Mouse (Mus musculus) intestine, embryonic 16.5 days (tissue): Measurements from ENCODE around the gene Mrpl10. TPM values are rescaled to one million over a fixed set of nuclear protein-coding genes. Genes with fewer than 3 reads are reported as not detected.

Experiments
- ATAC-seq: fragments of 200-750 bp; cut with Nextera tagmentation; 2 replicates; pipeline ENCODE4 v1.8.0; 2017; ENCODE audit warnings: moderate TSS enrichment, moderate library complexity
- H3K27ac ChIP-seq: fragments of 300-500 bp; sonication (generic); 2 replicates; pipeline ENCODE4 v1.5.1; 2014; ENCODE audit warnings: mild to moderate bottlenecking, low read length
- H3K27me3 ChIP-seq: fragments of 300-500 bp; sonication (generic); replicated peaks from 2 replicates; pipeline ENCODE4 v1.6.1; 2014; ENCODE audit warnings: low read length, control low read depth, mixed read lengths; ENCODE audit not compliant: control insufficient read depth, insufficient read depth
- H3K36me3 ChIP-seq: fragments of 300-500 bp; sonication (generic); 2 replicates; pipeline ENCODE4 v1.6.1; 2014; ENCODE audit warnings: low read length, control low read depth; ENCODE audit not compliant: control insufficient read depth, insufficient read depth
- H3K4me1 ChIP-seq: fragments of 300-500 bp; sonication (generic); 2 replicates; pipeline ENCODE4 v1.6.1; 2014; ENCODE audit warnings: low read length, control low read depth, mixed read lengths; ENCODE audit not compliant: control insufficient read depth, insufficient read depth
- H3K4me2 ChIP-seq: fragments of 300-500 bp; sonication (generic); 2 replicates; pipeline ENCODE4 v1.6.1; 2014; ENCODE audit warnings: low read depth, low read length, control low read depth
- H3K4me3 ChIP-seq: fragments of 300-500 bp; sonication (generic); 2 replicates; pipeline ENCODE4 v1.5.1; 2014; ENCODE audit warnings: mild to moderate bottlenecking, low read length
- H3K9ac ChIP-seq: fragments of 300-500 bp; sonication (generic); 2 replicates; pipeline ENCODE4 v1.6.1; 2014; ENCODE audit warnings: low read depth, low read length
- H3K9me3 ChIP-seq: fragments of 300-500 bp; sonication (generic); 2 replicates; pipeline ENCODE4 v1.6.1; 2016; ENCODE audit warnings: low read length, control low read depth; ENCODE audit not compliant: control insufficient read depth
- WGBS: fragments of 180-500 bp; shearing (Covaris S2); extraction: QIAGEN DNeasy Blood & Tissue Kit; methylation state at CpG from one replicate; pipeline ENCODE4 v1.1.7; 2014; 5-methylcytosine and 5-hydroxymethylcytosine counted together
- polyA plus RNA-seq: library from polyadenylated mRNA; unstranded; fragments of >200 nt; fragmentation: Nextera tagmentation; extraction: Ambion mirVana; gene quantifications from 2 replicates; pipeline ENCODE4 v1.2.1, GENCODE M21; 2015

Mrpl10 gene
- polyA plus RNA-seq, 1 experiment from 2014 or later: 93.0 TPM

DNA sequence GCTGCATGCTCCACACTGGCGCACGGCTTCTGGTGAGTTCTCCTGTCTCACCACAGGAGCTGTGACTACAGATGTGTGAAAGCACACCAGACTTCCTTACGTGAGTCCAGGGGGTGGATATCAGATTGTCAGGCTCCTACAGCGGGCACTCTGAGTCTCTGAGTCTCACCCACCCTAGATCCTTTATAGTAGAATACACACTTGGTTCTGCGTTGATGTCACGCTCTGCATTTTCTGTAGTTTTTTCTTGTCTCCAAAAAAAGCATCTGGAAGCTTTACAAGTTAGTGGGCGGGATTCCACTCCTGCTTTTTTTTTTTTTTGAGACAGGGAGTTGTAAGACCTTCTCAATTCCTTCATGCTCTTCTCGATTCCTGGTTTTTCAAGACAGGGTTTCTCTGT, 3.5 kb downstream of the Mrpl10 start:
- H3K4me3 ChIP-seq: no peak overlapping the region
- peaks cover 8% of the 10 kb centered on the region for H3K36me3 ChIP-seq
- H3K27ac ChIP-seq: no peak overlapping the region
- WGBS: 94% methylated on average over 8 of the region's 8 CpGs
- peaks cover 10% of the 10 kb centered on the region for H3K4me1 ChIP-seq
- no peak overlapping the region for H3K4me2 ChIP-seq
- no peak for ATAC-seq
- H3K27me3 ChIP-seq: no peaks in the 10 kb centered on the region
- no peak overlapping the region for H3K9ac ChIP-seq
- no peaks in the 10 kb centered on the region for H3K9me3 ChIP-seq

DNA sequence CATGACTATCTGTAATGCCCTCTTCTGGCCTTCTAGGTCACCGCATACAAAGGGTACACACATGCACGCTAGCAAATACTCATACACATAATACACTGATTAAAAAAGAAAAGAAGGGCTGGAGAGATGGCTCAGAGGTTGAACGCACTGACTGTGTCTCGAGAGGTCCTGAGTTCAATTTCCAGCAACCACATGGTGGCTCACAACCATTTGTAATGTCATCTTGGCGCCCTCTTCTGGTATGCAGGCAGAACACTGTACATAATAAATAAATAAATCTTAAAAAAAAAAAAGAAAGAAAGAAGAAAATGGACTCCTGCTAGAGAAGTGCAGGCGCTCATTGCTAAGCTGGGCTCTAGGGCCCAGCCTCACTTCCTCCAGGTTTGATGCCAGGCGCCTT, 4.5 kb downstream of the Mrpl10 start:
- Histone ChIP-seq H3K9me3 (no peaks in the 10 kb centered on the region), H3K4me1 (peaks cover 14% of the 10 kb centered on the region), H3K36me3 (peaks cover 8% of the 10 kb centered on the region), H3K27ac (no peak overlapping the region), H3K27me3 (no peaks in the 10 kb centered on the region), H3K4me2 (no peak overlapping the region), H3K4me3 (no peak overlapping the region), H3K9ac (no peak overlapping the region)
- WGBS: 81% methylated on average over 7 of the region's 7 CpGs
- no peak for ATAC-seq

DNA sequence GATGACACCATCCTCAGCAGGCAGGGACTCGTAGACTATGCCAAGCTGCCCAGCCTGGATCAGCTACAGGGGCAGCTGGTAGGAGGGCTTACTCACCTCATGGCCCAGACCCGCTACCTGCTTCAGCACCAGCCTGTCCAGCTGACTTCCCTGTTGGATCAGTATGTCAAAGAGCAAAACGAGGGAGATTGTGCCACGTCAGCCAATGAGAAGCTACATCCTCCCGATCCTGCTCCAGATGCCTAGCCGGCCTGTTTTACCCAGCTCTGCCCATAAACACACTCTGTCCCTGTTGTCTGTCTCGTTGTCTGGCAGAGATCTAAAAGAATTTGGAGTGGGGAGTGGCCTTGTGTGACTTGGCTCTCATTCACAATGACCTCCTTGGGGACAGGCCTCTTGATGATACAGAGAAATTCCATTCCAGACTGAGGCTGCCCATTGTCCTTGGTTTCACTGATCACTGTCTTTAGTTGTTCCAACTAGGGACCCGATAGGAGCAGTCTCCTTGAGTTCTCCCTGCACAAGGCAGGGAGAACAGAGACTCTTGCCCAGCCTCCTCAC, 6.8 kb downstream of the Mrpl10 start:
- Histone ChIP-seq H3K9me3 (no peaks in the 10 kb centered on the region), H3K4me3 (no peak overlapping the region), H3K27ac (no peak overlapping the region), H3K36me3 (peaks cover 8% of the 10 kb centered on the region), H3K4me2 (no peak overlapping the region), H3K4me1 (peaks cover 20% of the 10 kb centered on the region), H3K27me3 (no peaks in the 10 kb centered on the region), H3K9ac (no peak overlapping the region)
- 77% methylated on average over 8 of the region's 8 CpGs for WGBS
- ATAC-seq: no peak

DNA sequence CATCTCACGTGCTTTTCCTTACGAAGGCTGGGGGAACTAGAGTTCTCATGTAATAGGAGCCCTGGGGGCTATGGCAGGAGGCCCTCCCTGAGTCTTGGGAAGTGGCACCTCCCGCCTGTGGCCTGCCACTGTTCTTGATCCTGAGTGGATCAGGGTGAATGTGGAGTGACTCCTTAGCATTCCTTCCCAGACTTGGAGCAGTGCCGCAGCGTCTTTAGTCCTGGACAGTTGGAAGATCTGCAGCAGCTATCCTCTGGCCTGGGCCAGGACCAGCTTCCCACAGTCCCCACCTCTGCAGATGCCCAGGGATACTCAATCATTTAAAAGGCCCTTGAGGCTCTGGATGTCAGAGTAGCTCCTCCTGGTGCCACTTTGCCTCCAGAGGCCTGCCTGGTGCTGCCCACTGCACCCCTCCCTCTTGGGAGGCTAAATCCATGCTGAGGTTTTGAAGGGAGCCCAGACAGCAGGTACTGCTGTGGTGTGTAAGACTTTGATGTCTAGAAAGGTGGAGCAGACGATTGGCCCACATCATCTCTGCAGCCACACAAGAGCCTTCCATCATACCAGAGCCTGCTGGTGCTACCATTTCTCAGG, 8.2 kb downstream of the Mrpl10 start:
- Histone ChIP-seq H3K4me1 (peaks cover 20% of the 10 kb centered on the region), H3K36me3 (peaks cover 11% of the 10 kb centered on the region), H3K27me3 (no peaks in the 10 kb centered on the region), H3K4me2 (no peak overlapping the region), H3K4me3 (no peak overlapping the region), H3K27ac (peak overlapping the region; percentile 84), H3K9ac (0 out of 2 replicates have a peak overlapping the region, but pooled peaks have one; percentile 86), H3K9me3 (no peaks in the 10 kb centered on the region)
- WGBS: 74% methylated on average over 6 of the region's 6 CpGs
- ATAC-seq: no peak

DNA sequence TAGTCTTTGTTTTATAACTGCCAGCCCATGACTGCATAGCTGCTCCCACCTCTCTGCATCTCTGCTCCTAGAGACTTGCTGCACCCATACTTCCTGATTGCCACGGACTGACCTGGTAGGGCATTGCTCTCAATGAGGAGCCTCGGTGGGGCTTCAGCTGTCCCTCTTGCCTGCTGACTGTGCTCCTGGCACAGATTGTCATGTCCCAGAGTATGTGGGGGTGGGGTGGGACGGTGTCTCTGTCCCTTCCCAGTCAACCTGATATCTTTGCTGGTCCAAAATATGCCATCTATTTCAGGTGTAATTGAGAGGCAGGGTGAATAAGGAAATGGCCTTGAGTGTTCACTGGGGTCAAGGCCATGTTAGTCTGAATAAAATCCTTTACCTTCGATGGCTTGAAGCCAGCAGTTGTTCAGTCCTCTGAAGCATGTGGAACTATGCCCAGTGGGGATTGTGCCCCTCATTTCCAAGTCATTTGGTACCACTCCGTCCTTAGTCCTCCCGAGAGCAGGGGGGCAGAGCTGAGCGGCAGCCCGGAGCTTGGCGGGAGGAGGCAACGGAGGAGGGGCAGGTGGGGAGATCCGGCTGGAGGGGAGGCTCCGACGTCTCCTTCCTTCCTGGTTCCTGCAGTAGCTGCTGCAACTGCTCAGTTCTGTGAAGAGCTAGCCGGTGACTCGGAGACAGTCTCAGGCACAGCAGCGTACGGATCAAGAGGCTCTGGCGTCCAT, 9.0 kb downstream of the Mrpl10 start, which contains the start of gene Osbpl7:
Gene Osbpl7 (plus strand): TSS at position 413 of the 728 bp plus-strand sequence.
- peak within 1 kb of the TSS; percentile 78 for H3K4me2 ChIP-seq
- H3K36me3 ChIP-seq: peaks cover 18% of the 10 kb centered on the region
- H3K4me3 ChIP-seq: peak within 1 kb of the TSS; percentile 80
- peaks cover 20% of the 10 kb centered on the region for H3K4me1 ChIP-seq
- 5% methylated on average over 18 of the region's 18 CpGs for WGBS
- H3K9me3 ChIP-seq: no peaks in the 10 kb centered on the region
- no peaks in the 10 kb centered on the region for H3K27me3 ChIP-seq
- H3K9ac ChIP-seq: peak within 1 kb of the TSS; percentile 86
- ATAC-seq: peak; percentile 76
- H3K27ac ChIP-seq: peak within 1 kb of the TSS; percentile 84

DNA sequence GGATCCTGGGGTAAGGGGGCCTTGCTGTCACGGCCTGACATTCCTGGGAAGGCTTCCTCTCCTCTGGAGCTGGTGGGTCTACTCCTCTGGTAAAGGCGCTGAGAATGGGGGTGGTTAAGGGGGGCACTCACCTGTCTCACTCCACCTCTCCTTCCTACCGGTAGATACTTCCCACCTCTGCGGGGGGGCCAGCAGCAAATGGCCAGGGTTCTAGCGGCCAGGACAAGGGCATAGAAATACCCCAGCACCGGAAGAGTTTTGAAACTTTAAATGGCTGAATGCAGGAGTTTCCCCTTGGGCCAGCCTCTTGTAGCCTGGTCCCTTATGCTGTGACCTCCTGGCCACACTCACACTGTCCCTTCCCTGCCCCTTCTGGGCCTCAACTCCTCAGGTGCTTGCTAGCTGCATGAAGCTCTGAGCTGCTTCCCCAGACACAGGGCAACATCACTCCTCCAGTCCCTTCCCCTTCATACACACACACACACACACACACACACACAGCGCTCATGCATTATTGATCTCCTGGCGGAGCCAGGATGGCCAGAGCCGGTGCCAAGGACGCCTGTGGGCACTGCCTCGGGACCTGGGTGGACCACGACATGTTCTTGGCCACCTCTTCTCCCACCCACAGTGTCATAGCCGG, 9.7 kb downstream of the Mrpl10 start:
- H3K9ac ChIP-seq: peak overlapping the region; percentile 86
- 19% methylated on average over 13 of the region's 13 CpGs for WGBS
- peak overlapping the region; percentile 80 for H3K4me3 ChIP-seq
- no peaks in the 10 kb centered on the region for H3K9me3 ChIP-seq
- peaks cover 20% of the 10 kb centered on the region for H3K4me1 ChIP-seq
- peak overlapping the region; percentile 78 for H3K4me2 ChIP-seq
- H3K27ac ChIP-seq: peak overlapping the region; percentile 84
- H3K36me3 ChIP-seq: peaks cover 24% of the 10 kb centered on the region
- no peaks in the 10 kb centered on the region for H3K27me3 ChIP-seq
- peak; percentile 18; the same call in 1 of the 2 replicates for ATAC-seq

DNA sequence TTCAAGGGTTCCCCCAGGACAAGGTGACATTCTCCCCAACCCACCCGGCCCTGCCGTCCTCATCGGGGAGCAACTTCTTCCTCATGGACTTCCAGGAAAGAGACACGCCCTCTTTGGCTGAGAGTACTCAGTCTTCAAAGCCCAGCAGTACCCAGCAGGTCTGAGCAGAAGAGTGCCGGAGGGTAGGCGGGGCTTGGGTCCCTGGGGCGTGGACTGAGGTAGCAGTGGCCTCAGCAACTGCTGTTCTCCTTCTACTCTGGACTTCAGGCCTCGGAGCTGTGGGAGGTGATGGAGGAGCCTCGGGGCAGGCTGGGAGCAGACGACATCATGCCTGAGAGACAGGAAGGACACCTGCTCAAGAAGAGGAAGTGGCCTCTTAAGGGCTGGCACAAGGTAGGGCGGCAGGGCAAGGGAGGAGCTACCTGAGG, 10.9 kb downstream of the Mrpl10 start:
- H3K9me3 ChIP-seq: no peaks in the 10 kb centered on the region
- peak overlapping the region; percentile 86 for H3K9ac ChIP-seq
- peaks cover 20% of the 10 kb centered on the region for H3K4me1 ChIP-seq
- H3K36me3 ChIP-seq: peaks cover 26% of the 10 kb centered on the region
- peak overlapping the region; percentile 80 for H3K4me3 ChIP-seq
- 15% methylated on average over 11 of the region's 11 CpGs for WGBS
- peak overlapping the region; percentile 78 for H3K4me2 ChIP-seq
- H3K27ac ChIP-seq: peak overlapping the region; percentile 84
- H3K27me3 ChIP-seq: no peaks in the 10 kb centered on the region
- peak; percentile 87 for ATAC-seq

DNA sequence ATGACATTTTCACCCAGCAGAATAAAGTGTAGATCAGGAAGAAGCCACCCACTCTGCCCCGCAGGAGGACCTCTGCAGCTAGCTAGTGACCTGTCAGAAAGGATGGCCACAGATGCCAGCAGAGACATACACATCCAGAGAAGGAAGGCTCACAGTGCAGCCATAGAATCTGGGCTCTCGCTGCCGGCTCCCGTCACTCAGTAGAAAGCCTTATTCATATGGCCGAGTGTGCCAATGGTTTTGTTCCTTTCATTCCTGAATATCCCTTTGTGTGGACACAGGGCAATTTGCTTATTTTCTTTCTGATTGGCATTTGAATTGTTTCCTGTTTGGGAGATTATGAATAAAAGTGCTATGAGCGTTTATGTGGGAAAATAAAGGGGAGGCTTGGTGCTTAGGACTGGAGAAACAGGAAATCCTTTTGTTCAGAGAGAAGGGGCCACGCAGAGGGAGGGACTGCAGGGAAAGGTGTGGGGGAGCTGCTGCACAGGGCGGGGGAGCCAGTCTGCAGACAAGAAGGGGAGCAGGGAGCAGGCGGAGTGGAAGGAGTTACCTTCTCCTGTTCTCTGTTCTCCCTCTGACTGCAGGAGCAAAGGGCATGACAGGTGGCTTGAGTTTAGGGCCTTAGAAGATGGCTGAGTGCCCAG, 22.0 kb downstream of the Mrpl10 start:
- no peak for ATAC-seq
- Histone ChIP-seq H3K27ac (no peak overlapping the region; the same call in 1 of the 2 replicates), H3K27me3 (no peaks in the 10 kb centered on the region)

DNA sequence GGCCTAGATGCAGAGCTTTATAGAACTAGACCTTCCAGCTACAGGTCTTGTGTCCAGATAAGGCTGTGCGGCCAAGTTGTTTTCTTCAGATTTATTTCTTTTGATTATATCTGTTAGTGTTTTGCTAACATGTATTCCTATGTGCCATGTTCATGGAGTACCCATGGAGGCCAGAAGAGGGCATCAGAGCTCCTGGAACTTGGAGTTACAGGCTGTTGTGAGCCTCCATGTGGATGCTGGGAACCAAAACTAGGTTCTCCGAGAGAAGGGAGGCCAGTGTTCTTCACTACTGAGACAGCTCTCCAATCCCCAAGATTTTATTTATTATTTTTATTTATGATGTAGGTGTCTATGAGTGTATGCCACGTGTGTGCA, 22.5 kb downstream of the Mrpl10 start:
- Histone ChIP-seq H3K27me3 (no peaks in the 10 kb centered on the region), H3K36me3 (peaks cover 8% of the 10 kb centered on the region), H3K27ac (no peak overlapping the region), H3K4me2 (no peak overlapping the region), H3K9me3 (no peaks in the 10 kb centered on the region), H3K4me1 (peaks cover 3% of the 10 kb centered on the region; the same call in 1 of the 2 replicates), H3K4me3 (no peak overlapping the region), H3K9ac (no peak overlapping the region)
- no peak for ATAC-seq
- 89% methylated on average over 3 of the region's 3 CpGs for WGBS

More for the DNA sequence above, 22.0 kb downstream of the Mrpl10 start:
- WGBS: 53% methylated on average over 9 of the region's 9 CpGs
- Histone ChIP-seq H3K4me1 (peaks cover 3% of the 10 kb centered on the region; the same call in 1 of the 2 replicates), H3K9me3 (no peaks in the 10 kb centered on the region), H3K4me2 (no peak overlapping the region), H3K9ac (no peak overlapping the region), H3K36me3 (peaks cover 8% of the 10 kb centered on the region), H3K4me3 (no peak overlapping the region)
